Mouse (Mus musculus) activated CD4-positive, CD25-positive, alpha-beta regulatory T cell, adult 4 months (primary cell): ENCODE results near the gene Gm826. TPM values are rescaled to one million over a fixed set of nuclear protein-coding genes. Genes with fewer than 3 reads are reported as not detected.

Experiments used
- ATAC-seq: one replicate; pipeline ENCODE4 v1.8.0; 2017
- polyA plus RNA-seq, 2 experiments: library from polyadenylated mRNA; unstranded; fragments of 100-300 nt; shearing (Covaris generic); gene quantifications; one replicate each; pipeline ENCODE4 v1.2.1; 2017

The Gm826 gene
- polyA plus RNA-seq, 2 experiments from 2014 or later, result not detected

- no peak for ATAC-seq
Measured at GRCm38 (mm10) chr2:160275959-160276657, 57.9 kb downstream of the Gm826 start.

GRCm38 (mm10) chr2:160267828-160268453, 66.0 kb downstream of the Gm826 start:
- no peak for ATAC-seq

GRCm38 (mm10) chr2:160263861-160264260, 70.1 kb downstream of the Gm826 start:
- no peak for ATAC-seq

DNA sequence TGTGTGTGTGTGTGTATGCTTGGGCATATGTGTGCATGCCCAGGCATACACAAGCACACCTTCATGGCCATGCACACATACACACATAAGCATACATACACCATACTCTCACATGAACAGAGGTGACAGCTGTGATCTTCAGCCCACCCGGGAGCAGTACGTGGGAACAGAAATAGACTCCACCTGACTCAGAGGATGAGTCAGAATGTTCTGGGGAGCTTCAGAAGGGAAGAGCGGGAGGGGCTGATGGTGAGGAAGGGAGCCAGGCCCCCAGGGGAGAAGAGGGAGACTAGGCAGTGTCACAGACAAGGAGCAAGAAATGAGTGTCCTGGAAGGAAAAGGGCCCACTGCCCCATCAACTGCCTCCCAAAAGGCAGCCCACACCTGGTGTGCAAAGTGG, 72.4 kb downstream of the Gm826 start:
- ATAC-seq, result no peak

Other genes with a start within 250 kb of the Gm826 start
- gene Mafb, start 32.9 kb upstream of the Gm826 start, polyA plus RNA-seq, result not detected